14 mouse cellular contexts compared by ENCODE assay signal in genomic region chr9:113156707-113157106, GRCm38 (mm10).
A peak's percentile ranks its signal among the peaks of the same experiment; 100 is the strongest.
DNase-seq lines count a peak whose midpoint lies in the region; ATAC-seq and TF ChIP-seq lines count a peak whose summit lies in the region.
"Had no signal": no experiment of that assay in that cellular context is flagged by ENCODE, and none has a peak within 500 bp of the region (broad histone marks: within the 10 kb centered on the region; RNA-seq: fewer than 3 reads in every experiment).

No protein-coding gene starts in this region.

- TF ChIP-seq POLR2A in cortical plate, adult 2 months (IDR thresholded peaks at IDR 0.05; ENCODE audit: extremely low read depth, insufficient read depth, low read length), result no peak

- no peaks in the 10 kb centered on the region for H3K27me3 ChIP-seq in hindbrain, postnatal 0 days (ENCODE audit: insufficient read depth, low read length)
- H3K27me3 ChIP-seq in hindbrain, embryonic 14.5 days (ENCODE audit: control insufficient read depth, insufficient read depth, low read length), result no peaks in the 10 kb centered on the region
- H3K27me3 ChIP-seq in liver, postnatal 0 days (ENCODE audit: insufficient read depth, low read length), result no peaks in the 10 kb centered on the region
- H3K27me3 ChIP-seq: limb, embryonic 12.5 days had no signal

- 61% methylated on average over 3 of the region's 3 CpGs for WGBS in hindbrain, postnatal 0 days
- 73% methylated on average over 3 of the region's 3 CpGs for WGBS in hindbrain, embryonic 14.5 days
- 41% methylated on average over 3 of the region's 3 CpGs for WGBS in liver, postnatal 0 days (ENCODE audit: insufficient replicate concordance)

- H3K4me1 ChIP-seq in hindbrain, postnatal 0 days (ENCODE audit: insufficient read depth, low read length), result no peaks in the 10 kb centered on the region
- no peaks in the 10 kb centered on the region; the same call in 1 of the 2 replicates for H3K4me1 ChIP-seq in hindbrain, embryonic 14.5 days (replicated peaks; ENCODE audit: control insufficient read depth, insufficient read depth, low read length)
- H3K4me1 ChIP-seq in liver, postnatal 0 days (ENCODE audit: insufficient read depth), result no peaks in the 10 kb centered on the region
- H3K4me1 ChIP-seq in cortical plate, adult 2 months (ENCODE audit: control insufficient read depth, insufficient read depth, low read length), result peaks cover 4% of the 10 kb centered on the region; the same call in 1 of the 2 replicates

- H3K36me3 ChIP-seq in hindbrain, postnatal 0 days (ENCODE audit: insufficient read depth, low read length), result no peaks in the 10 kb centered on the region
- no peaks in the 10 kb centered on the region for H3K36me3 ChIP-seq in hindbrain, embryonic 14.5 days (replicated peaks; ENCODE audit: control insufficient read depth, insufficient read depth)
- H3K36me3 ChIP-seq in liver, postnatal 0 days (replicated peaks; ENCODE audit: insufficient read depth, low read length), result no peaks in the 10 kb centered on the region
- H3K36me3 ChIP-seq: G1E; limb, embryonic 12.5 days had no signal

- no peak overlapping the region for H3K4me2 ChIP-seq in hindbrain, postnatal 0 days (ENCODE audit: low read depth, low read length)
- no peak overlapping the region for H3K4me2 ChIP-seq in hindbrain, embryonic 14.5 days (replicated peaks)
- no peak overlapping the region for H3K4me2 ChIP-seq in liver, postnatal 0 days (ENCODE audit: low read depth, low read length)

- TF ChIP-seq EP300 in liver, postnatal 0 days (IDR thresholded peaks at IDR 0.05; ENCODE audit: low read depth), result no peak

- no peak overlapping the region for H3K4me3 ChIP-seq in hindbrain, postnatal 0 days (ENCODE audit: low read length)
- H3K4me3 ChIP-seq in hindbrain, embryonic 14.5 days (replicated peaks; ENCODE audit: low read length), result no peak overlapping the region
- H3K4me3 ChIP-seq in liver, postnatal 0 days (ENCODE audit: low read depth, low read length), result no peak overlapping the region
- H3K4me3 ChIP-seq in cortical plate, adult 2 months (ENCODE audit: insufficient read depth, low read length), result no peak overlapping the region
- H3K4me3 ChIP-seq: limb, embryonic 12.5 days had no signal

- DNase-seq in cerebellum, postnatal 10 days, result peak; percentile 56 to 61
- no peak for DNase-seq in hindbrain, postnatal 0 days (ENCODE audit: low spot score)
- no peak for DNase-seq in hindbrain, embryonic 14.5 days (ENCODE audit: low spot score)
- no peak for DNase-seq in liver, postnatal 0 days
- DNase-seq in liver, result no peak
- no peak for DNase-seq in c-Kit-positive CD71-positive TER-119-positive erythroid progenitor cells, embryonic 14.5 days (ENCODE audit: low spot score)
- DNase-seq: heart, postnatal 36 days; spleen, adult 18-20 months had no signal

- ATAC-seq in cerebellum, adult (ENCODE audit: insufficient number of reproducible peaks, low FRiP score, low TSS enrichment), result no peak
- no peak for ATAC-seq in hindbrain, postnatal 0 days
- ATAC-seq in hindbrain, embryonic 14.5 days (ENCODE audit: low FRiP score), result no peak
- ATAC-seq in liver, postnatal 0 days, result no peak
- ATAC-seq: intestine, embryonic 16.5 days; lung, postnatal 0 days had no signal

- peak; percentile 51 for TF ChIP-seq CTCF in hindbrain, postnatal 0 days (IDR thresholded peaks at IDR 0.05; ENCODE audit: low read depth)
- peak; percentile 22; the same call in 1 of the 2 replicates for TF ChIP-seq CTCF in liver, postnatal 0 days (IDR thresholded peaks at IDR 0.05; ENCODE audit: low read depth)
- 0 out of 2 replicates have a peak, but pooled peaks have one; percentile 4 for TF ChIP-seq CTCF in cortical plate, adult 2 months (IDR thresholded peaks at IDR 0.05; ENCODE audit: extremely low read depth, insufficient read depth, low read length)

- H3K9ac ChIP-seq in hindbrain, postnatal 0 days (replicated peaks; ENCODE audit: low read length), result no peak overlapping the region
- H3K9ac ChIP-seq in hindbrain, embryonic 14.5 days, result no peak overlapping the region
- H3K9ac ChIP-seq in liver, postnatal 0 days (replicated peaks), result no peak overlapping the region
- H3K9ac ChIP-seq: limb, embryonic 12.5 days had no signal

- H3K9me3 ChIP-seq in hindbrain, postnatal 0 days (ENCODE audit: low read length), result no peaks in the 10 kb centered on the region
- H3K9me3 ChIP-seq in hindbrain, embryonic 14.5 days (ENCODE audit: control insufficient read depth, low read length), result no peaks in the 10 kb centered on the region
- H3K9me3 ChIP-seq in liver, postnatal 0 days (ENCODE audit: low read length), result no peaks in the 10 kb centered on the region
- H3K9me3 ChIP-seq: limb, embryonic 12.5 days had no signal

- no peak overlapping the region for H3K27ac ChIP-seq in hindbrain, postnatal 0 days
- no peak overlapping the region for H3K27ac ChIP-seq in hindbrain, embryonic 14.5 days
- H3K27ac ChIP-seq in liver, postnatal 0 days (ENCODE audit: low read depth), result no peak overlapping the region
- no peak overlapping the region for H3K27ac ChIP-seq in cortical plate, adult 2 months (ENCODE audit: insufficient read depth, low read length)
- H3K27ac ChIP-seq: limb, embryonic 12.5 days had no signal

Comparison
In these comparisons a context has a peak if more than half of its experiments do, and no peak if none do; other contexts are left out.
1. DNase-seq: peak in cerebellum, postnatal 10 days (2 of 2); none in hindbrain, postnatal 0 days (single experiment), hindbrain, embryonic 14.5 days (single experiment), liver, postnatal 0 days (single experiment), liver (single experiment) and c-Kit-positive CD71-positive TER-119-positive erythroid progenitor cells, embryonic 14.5 days (single experiment).
2. Peak in every context shown above with its lines, with median percentiles within 50 percentile points of each other: CTCF ChIP-seq.